Mouse (Mus musculus) intestine, embryonic 14.5 days (tissue): ENCODE results near the gene Adcy1. TPM values are rescaled to one million over a fixed set of nuclear protein-coding genes. Genes with fewer than 3 reads are reported as not detected.

ENCODE experiments used
- ATAC-seq: fragments of 200-750 bp; cut with Nextera tagmentation; replicated peaks from 2 replicates; pipeline ENCODE4 v1.8.0; 2017; ENCODE audit warnings: low read depth, moderate number of reproducible peaks, moderate TSS enrichment, moderate library complexity; ENCODE audit not compliant: low FRiP score, low TSS enrichment
- DNase-seq: peaks from one replicate; pipeline ENCODE4 v3.0.0-alpha.2; 2018; ENCODE audit warnings: low spot score
- H3K27ac ChIP-seq: fragments of 300-500 bp; sonication (generic); 2 replicates; pipeline ENCODE4 v1.5.1; 2014; ENCODE audit warnings: low read depth, mild to moderate bottlenecking, control low read depth
- H3K27me3 ChIP-seq: fragments of 300-500 bp; sonication (generic); replicated peaks from 2 replicates; pipeline ENCODE4 v1.6.1; 2014; ENCODE audit warnings: low read length, control low read depth; ENCODE audit not compliant: control insufficient read depth, insufficient read depth
- H3K36me3 ChIP-seq: fragments of 300-500 bp; sonication (generic); 2 replicates; pipeline ENCODE4 v1.6.1; 2014; ENCODE audit warnings: low read length, control low read depth; ENCODE audit not compliant: control insufficient read depth, insufficient read depth
- H3K4me1 ChIP-seq: fragments of 300-500 bp; sonication (generic); replicated peaks from 2 replicates; pipeline ENCODE4 v1.6.1; 2014; ENCODE audit warnings: low read length, control low read depth, mixed read lengths; ENCODE audit not compliant: control insufficient read depth, insufficient read depth
- H3K4me2 ChIP-seq: fragments of 300-500 bp; sonication (generic); 2 replicates; pipeline ENCODE4 v1.6.1; 2014; ENCODE audit warnings: low read length
- H3K4me3 ChIP-seq: fragments of 300-500 bp; sonication (generic); 2 replicates; pipeline ENCODE4 v1.5.1; 2014; ENCODE audit warnings: low read depth, low read length, control low read depth, mixed read lengths
- H3K9ac ChIP-seq: fragments of 300-500 bp; sonication (generic); 2 replicates; pipeline ENCODE4 v1.6.1; 2014; ENCODE audit warnings: mild to moderate bottlenecking, low read length
- H3K9me3 ChIP-seq: fragments of 300-500 bp; sonication (generic); 2 replicates; pipeline ENCODE4 v1.6.1; 2016; ENCODE audit warnings: low read length, control low read depth; ENCODE audit not compliant: control insufficient read depth
- WGBS: fragments of 180-500 bp; shearing (Covaris S2); extraction: QIAGEN DNeasy Blood & Tissue Kit; methylation state at CpG from one replicate; pipeline ENCODE4 v1.1.7; 2014; 5-methylcytosine and 5-hydroxymethylcytosine counted together
- polyA plus RNA-seq: library from polyadenylated mRNA; unstranded; fragments of >200 nt; fragmentation: Nextera tagmentation; extraction: Ambion mirVana; gene quantifications from 2 replicates; pipeline ENCODE4 v1.2.1, GENCODE M21; 2014

The Adcy1 gene
- polyA plus RNA-seq, 1 experiment from 2014 or later = 1.9 TPM

GRCm38 (mm10) chr11:7160637-7161101 lies 97.4 kb downstream of the Adcy1 start:
- H3K9ac ChIP-seq = no peak overlapping the region
- DNase-seq = peak; percentile 63
- 18% methylated on average over 4 of the region's 4 CpGs for WGBS
- H3K27me3 ChIP-seq = no peaks in the 10 kb centered on the region
- no peaks in the 10 kb centered on the region for H3K9me3 ChIP-seq
- H3K36me3 ChIP-seq = no peaks in the 10 kb centered on the region; the same call in 1 of the 2 replicates
- ATAC-seq = peak; percentile 76
- H3K4me1 ChIP-seq = peaks cover 13% of the 10 kb centered on the region; the same call in 1 of the 2 replicates
- no peak overlapping the region for H3K4me3 ChIP-seq
- peak overlapping the region; percentile 69 for H3K27ac ChIP-seq
- H3K4me2 ChIP-seq = no peak overlapping the region

- ATAC-seq (peak; percentile 69; the same call in 1 of the 2 replicates), DNase-seq (peak; percentile 53)
- H3K4me2 ChIP-seq = no peak overlapping the region
- no peak overlapping the region for H3K9ac ChIP-seq
- no peak overlapping the region; the same call in 1 of the 2 replicates for H3K27ac ChIP-seq
- no peak overlapping the region for H3K4me3 ChIP-seq
- H3K9me3 ChIP-seq = no peaks in the 10 kb centered on the region
- no peaks in the 10 kb centered on the region; the same call in 1 of the 2 replicates for H3K36me3 ChIP-seq
- H3K4me1 ChIP-seq = peaks cover 13% of the 10 kb centered on the region; the same call in 1 of the 2 replicates
- H3K27me3 ChIP-seq = no peaks in the 10 kb centered on the region
- 86% methylated on average over 8 of the region's 8 CpGs for WGBS
These were observed 98.3 kb downstream of the Adcy1 start for GRCm38 (mm10) chr11:7161502-7162174.

- no peaks in the 10 kb centered on the region; the same call in 1 of the 2 replicates for H3K36me3 ChIP-seq
- no peak overlapping the region for H3K27ac ChIP-seq
- ATAC-seq (no peak), DNase-seq (no peak)
- no peak overlapping the region for H3K9ac ChIP-seq
- peaks cover 13% of the 10 kb centered on the region; the same call in 1 of the 2 replicates for H3K4me1 ChIP-seq
- no peak overlapping the region for H3K4me2 ChIP-seq
- H3K4me3 ChIP-seq = no peak overlapping the region
- 81% methylated on average over 4 of the region's 4 CpGs for WGBS
- H3K27me3 ChIP-seq = no peaks in the 10 kb centered on the region
- H3K9me3 ChIP-seq = no peaks in the 10 kb centered on the region
These were observed 101.1 kb downstream of the Adcy1 start for GRCm38 (mm10) chr11:7164416-7164815.

- Histone ChIP-seq H3K4me2 (no peak overlapping the region), H3K27me3 (no peaks in the 10 kb centered on the region), H3K4me1 (no peaks in the 10 kb centered on the region), H3K9me3 (no peaks in the 10 kb centered on the region), H3K36me3 (no peaks in the 10 kb centered on the region; the same call in 1 of the 2 replicates), H3K27ac (no peak overlapping the region), H3K4me3 (no peak overlapping the region), H3K9ac (no peak overlapping the region)
- DNase-seq = no peak
- WGBS = 100% methylated on average over 1 of the region's 1 CpGs
- 0 out of 2 replicates have a peak, but pooled peaks have one; percentile 21 for ATAC-seq
These were observed 106.4 kb downstream of the Adcy1 start for GRCm38 (mm10) chr11:7169645-7170044.

- H3K4me3 ChIP-seq = no peak overlapping the region
- H3K27me3 ChIP-seq = no peaks in the 10 kb centered on the region
- no peak overlapping the region for H3K4me2 ChIP-seq
- WGBS = 82% methylated on average over 6 of the region's 6 CpGs
- H3K4me1 ChIP-seq = no peaks in the 10 kb centered on the region
- no peak for DNase-seq
- H3K9ac ChIP-seq = no peak overlapping the region
- no peaks in the 10 kb centered on the region for H3K36me3 ChIP-seq
- no peaks in the 10 kb centered on the region for H3K9me3 ChIP-seq
- ATAC-seq = no peak
- H3K27ac ChIP-seq = no peak overlapping the region
These were observed 110.4 kb downstream of the Adcy1 start for GRCm38 (mm10) chr11:7173664-7174063.

- Histone ChIP-seq H3K9ac (no peak overlapping the region), H3K27ac (no peak overlapping the region), H3K4me2 (no peak overlapping the region), H3K27me3 (no peaks in the 10 kb centered on the region), H3K4me1 (no peaks in the 10 kb centered on the region), H3K4me3 (no peak overlapping the region), H3K9me3 (no peaks in the 10 kb centered on the region), H3K36me3 (no peaks in the 10 kb centered on the region)
- 59% methylated on average over 4 of the region's 4 CpGs for WGBS
- no peak for DNase-seq
- ATAC-seq = peak; percentile 84
These were observed 115.4 kb downstream of the Adcy1 start for GRCm38 (mm10) chr11:7178724-7179123.

- ATAC-seq = no peak; the same call in 1 of the 2 replicates
- 65% methylated on average over 2 of the region's 2 CpGs for WGBS
These were observed 116.0 kb downstream of the Adcy1 start for GRCm38 (mm10) chr11:7179276-7179675.

GRCm38 (mm10) chr11:7182409-7183042 lies 119.2 kb downstream of the Adcy1 start:
- 47% methylated on average over 8 of the region's 8 CpGs for WGBS

More at GRCm38 (mm10) chr11:7179276-7179675, 116.0 kb downstream of the Adcy1 start:
- H3K36me3 ChIP-seq = no peaks in the 10 kb centered on the region
- no peak overlapping the region for H3K4me2 ChIP-seq
- H3K27me3 ChIP-seq = no peaks in the 10 kb centered on the region
- no peaks in the 10 kb centered on the region for H3K4me1 ChIP-seq
- 0 out of 2 replicates have a peak overlapping the region, but pooled peaks have one; percentile 4 for H3K27ac ChIP-seq
- H3K4me3 ChIP-seq = no peak overlapping the region
- DNase-seq = no peak
- no peak overlapping the region for H3K9ac ChIP-seq
- no peaks in the 10 kb centered on the region for H3K9me3 ChIP-seq

More at GRCm38 (mm10) chr11:7182409-7183042, 119.2 kb downstream of the Adcy1 start:
- H3K9ac ChIP-seq = no peak overlapping the region
- H3K4me3 ChIP-seq = no peak overlapping the region
- H3K27ac ChIP-seq = no peak overlapping the region
- H3K4me2 ChIP-seq = no peak overlapping the region
- H3K27me3 ChIP-seq = no peaks in the 10 kb centered on the region
- 0 out of 2 replicates have a peak, but pooled peaks have one; percentile 20 for ATAC-seq
- H3K9me3 ChIP-seq = no peaks in the 10 kb centered on the region
- H3K4me1 ChIP-seq = no peaks in the 10 kb centered on the region; the same call in 1 of the 2 replicates
- no peak for DNase-seq
- no peaks in the 10 kb centered on the region for H3K36me3 ChIP-seq
